Mouse (Mus musculus) heart, embryonic 11.5 days (tissue): ENCODE results near the gene Fxyd5. TPM values are rescaled to one million over a fixed set of nuclear protein-coding genes. Genes with fewer than 3 reads are reported as not detected.

Experiments
- ATAC-seq: fragments of 200-750 bp; cut with Nextera tagmentation; replicated peaks from 2 replicates; pipeline ENCODE4 v1.8.0; 2017; ENCODE audit warnings: moderate library complexity; ENCODE audit not compliant: insufficient number of reproducible peaks, low FRiP score, low TSS enrichment
- H3K27ac ChIP-seq: fragments of 300-500 bp; sonication (generic); 2 replicates; pipeline ENCODE4 v1.5.1; 2014; ENCODE audit warnings: mild to moderate bottlenecking, low read depth, low read length
- H3K27me3 ChIP-seq: fragments of 300-500 bp; sonication (generic); 2 replicates; pipeline ENCODE4 v1.6.1; 2014; ENCODE audit warnings: mild to moderate bottlenecking, low read length, mixed read lengths; ENCODE audit not compliant: control insufficient read depth, insufficient read depth
- H3K36me3 ChIP-seq: fragments of 300-500 bp; sonication (generic); 2 replicates; pipeline ENCODE4 v1.6.1; 2014; ENCODE audit warnings: mild to moderate bottlenecking, low read length, moderate library complexity, mixed read lengths; ENCODE audit not compliant: control insufficient read depth, insufficient read depth
- H3K4me1 ChIP-seq: fragments of 300-500 bp; sonication (generic); 2 replicates; pipeline ENCODE4 v1.6.1; 2014; ENCODE audit warnings: low read length; ENCODE audit not compliant: control insufficient read depth, insufficient read depth
- H3K4me2 ChIP-seq: fragments of 300-500 bp; sonication (generic); 2 replicates; pipeline ENCODE4 v1.6.1; 2014; ENCODE audit warnings: mild to moderate bottlenecking, moderate library complexity
- H3K4me3 ChIP-seq: fragments of 300-500 bp; sonication (generic); 2 replicates; pipeline ENCODE4 v1.5.1; 2014; ENCODE audit warnings: low read depth, low read length
- H3K9ac ChIP-seq: fragments of 300-500 bp; sonication (generic); 2 replicates; pipeline ENCODE4 v1.6.1; 2014; ENCODE audit warnings: mild to moderate bottlenecking, low read depth, low read length, moderate library complexity
- H3K9me3 ChIP-seq: fragments of 300-500 bp; sonication (generic); replicated peaks from 2 replicates; pipeline ENCODE4 v1.6.1; 2016; ENCODE audit warnings: low read length; ENCODE audit not compliant: control insufficient read depth
- WGBS: fragments of 180-500 bp; shearing (Covaris S2); extraction: QIAGEN DNeasy Blood & Tissue Kit; methylation state at CpG from one replicate; pipeline ENCODE4 v1.1.7; 2014; ENCODE audit not compliant: insufficient replicate concordance; 5-methylcytosine and 5-hydroxymethylcytosine counted together
- polyA plus RNA-seq: library from polyadenylated mRNA; unstranded; fragments of >200 nt; fragmentation: Nextera tagmentation; extraction: Ambion mirVana; gene quantifications from 2 replicates; pipeline ENCODE4 v1.2.1, GENCODE M21; 2014

Gene Fxyd5
- polyA plus RNA-seq, 1 experiment from 2014 or later, result 38.5 TPM

GRCm38 (mm10) chr7:31052636-31053434 is 10.6 kb upstream of the Fxyd5 start:
- Histone ChIP-seq H3K27me3 (peaks cover 39% of the 10 kb centered on the region), H3K9me3 (no peaks in the 10 kb centered on the region), H3K9ac (peak overlapping the region; percentile 67; the same call in 1 of the 2 replicates), H3K4me1 (peaks cover 39% of the 10 kb centered on the region), H3K27ac (0 out of 2 replicates have a peak overlapping the region, but pooled peaks have one; percentile 5), H3K4me2 (peak overlapping the region; percentile 58), H3K36me3 (no peaks in the 10 kb centered on the region), H3K4me3 (peak overlapping the region; percentile 43)
- WGBS, result 2% methylated on average over 34 of the region's 34 CpGs
- peak; percentile 20 for ATAC-seq

- H3K27me3 ChIP-seq, result peaks cover 39% of the 10 kb centered on the region
- 6% methylated on average over 22 of the region's 22 CpGs for whole genome bisulfite sequencing
- no peaks in the 10 kb centered on the region for H3K9me3 ChIP-seq
- no peaks in the 10 kb centered on the region for H3K36me3 ChIP-seq
- H3K4me2 ChIP-seq, result peak overlapping the region; percentile 58
- H3K9ac ChIP-seq, result no peak overlapping the region
- H3K4me3 ChIP-seq, result peak overlapping the region; percentile 32
- H3K27ac ChIP-seq, result no peak overlapping the region
- ATAC-seq, result no peak
- peaks cover 39% of the 10 kb centered on the region for H3K4me1 ChIP-seq
Observed at GRCm38 (mm10) chr7:31052251-31052635, 10.0 kb upstream of the Fxyd5 start.

- Histone ChIP-seq H3K36me3 (no peaks in the 10 kb centered on the region), H3K27ac (no peak within 1 kb of the TSS), H3K4me1 (peaks cover 38% of the 10 kb centered on the region), H3K9me3 (no peaks in the 10 kb centered on the region), H3K4me3 (peak within 1 kb of the TSS; percentile 32), H3K9ac (no peak within 1 kb of the TSS), H3K4me2 (peak within 1 kb of the TSS; percentile 58), H3K27me3 (peaks cover 39% of the 10 kb centered on the region)
- WGBS, result 2% methylated on average over 27 of the region's 28 CpGs
- no peak for ATAC-seq
Observed at GRCm38 (mm10) chr7:31051321-31052021, 9.2 kb upstream of the Fxyd5 start, which contains the start of gene Fxyd7. Gene Fxyd7 (minus strand): TSS chr7:31051467.

- Histone ChIP-seq H3K4me2 (peak overlapping the region; percentile 58), H3K4me1 (peaks cover 36% of the 10 kb centered on the region), H3K9ac (no peak overlapping the region), H3K36me3 (no peaks in the 10 kb centered on the region), H3K4me3 (peak overlapping the region; percentile 6; the same call in 1 of the 2 replicates), H3K27me3 (peaks cover 39% of the 10 kb centered on the region), H3K27ac (no peak overlapping the region), H3K9me3 (no peaks in the 10 kb centered on the region)
- WGBS, result 1% methylated on average over 9 of the region's 9 CpGs
- no peak for ATAC-seq
Observed at GRCm38 (mm10) chr7:31050921-31051320, 8.6 kb upstream of the Fxyd5 start.

GRCm38 (mm10) chr7:31050487-31050886 is 8.2 kb upstream of the Fxyd5 start:
- Histone ChIP-seq H3K9ac (no peak overlapping the region), H3K27ac (no peak overlapping the region), H3K27me3 (peaks cover 41% of the 10 kb centered on the region), H3K4me3 (no peak overlapping the region), H3K36me3 (no peaks in the 10 kb centered on the region), H3K9me3 (no peaks in the 10 kb centered on the region), H3K4me2 (peak overlapping the region; percentile 35), H3K4me1 (peaks cover 36% of the 10 kb centered on the region)
- WGBS, result 5% methylated on average over 6 of the region's 6 CpGs
- no peak for ATAC-seq

GRCm38 (mm10) chr7:31049846-31050281 is 7.6 kb upstream of the Fxyd5 start:
- Histone ChIP-seq H3K36me3 (no peaks in the 10 kb centered on the region), H3K4me2 (peak overlapping the region; percentile 35), H3K9ac (no peak overlapping the region), H3K27ac (no peak overlapping the region), H3K9me3 (no peaks in the 10 kb centered on the region), H3K4me3 (no peak overlapping the region; the same call in 1 of the 2 replicates), H3K27me3 (peaks cover 46% of the 10 kb centered on the region), H3K4me1 (peaks cover 32% of the 10 kb centered on the region)
- ATAC-seq, result no peak
- WGBS, result 5% methylated on average over 10 of the region's 15 CpGs

- Histone ChIP-seq H3K9ac (no peak overlapping the region), H3K27me3 (peaks cover 48% of the 10 kb centered on the region), H3K9me3 (no peaks in the 10 kb centered on the region), H3K27ac (no peak overlapping the region), H3K4me1 (peaks cover 32% of the 10 kb centered on the region), H3K4me2 (peak overlapping the region; percentile 35; the same call in 1 of the 2 replicates), H3K4me3 (no peak overlapping the region), H3K36me3 (no peaks in the 10 kb centered on the region)
- 19% methylated on average over 5 of the region's 5 CpGs for WGBS
- no peak for ATAC-seq
Observed at GRCm38 (mm10) chr7:31049135-31049845, 7.0 kb upstream of the Fxyd5 start.

- peak overlapping the region; percentile 64 for H3K9ac ChIP-seq
- H3K4me2 ChIP-seq, result peak overlapping the region; percentile 60
- 0 out of 2 replicates have a peak, but pooled peaks have one; percentile 42 for ATAC-seq
- no peak overlapping the region; the same call in 1 of the 2 replicates for H3K27ac ChIP-seq
- no peaks in the 10 kb centered on the region for H3K9me3 ChIP-seq
- peaks cover 8% of the 10 kb centered on the region; the same call in 1 of the 2 replicates for H3K4me1 ChIP-seq
- peak overlapping the region; percentile 34 for H3K4me3 ChIP-seq
- WGBS, result 3% methylated on average over 28 of the region's 28 CpGs
- H3K27me3 ChIP-seq, result peaks cover 52% of the 10 kb centered on the region
- no peaks in the 10 kb centered on the region for H3K36me3 ChIP-seq
Observed at GRCm38 (mm10) chr7:31041662-31042315, 492 bp downstream of the Fxyd5 start.
